12 mouse cellular contexts compared by ENCODE assay signal in genomic region chr4:132624034-132624657, GRCm38 (mm10). TPM values are rescaled to one million over a fixed set of nuclear protein-coding genes. Genes with fewer than 3 reads are reported as not detected.
DNase-seq lines count a peak whose midpoint lies in the region; ATAC-seq lines count a peak whose summit lies in the region.
"Had no signal": no experiment of that assay in that cellular context is flagged by ENCODE, and none has a peak within 500 bp of the region (broad histone marks: within the 10 kb centered on the region; RNA-seq: fewer than 3 reads in every experiment).

No protein-coding gene starts in this region.

- peak overlapping the region; percentile 89 for H3K27ac ChIP-seq in heart, embryonic 11.5 days (ENCODE audit: low read depth, low read length)
- H3K27ac ChIP-seq in intestine, embryonic 15.5 days: no peak overlapping the region
- H3K27ac ChIP-seq: limb, embryonic 12.5 days had no signal

- DNase-seq in heart, adult 9 months (ENCODE audit: low spot score in 2 of 2): no peak
- DNase-seq in MN1 (ENCODE audit: low spot score): peak; percentile 55
- DNase-seq in embryo, embryonic 11.5 days (ENCODE audit: low read depth, low spot score): peak; percentile 5
- no peak for DNase-seq in left cerebral cortex, postnatal 4 days
- no peak for DNase-seq in kidney, postnatal 36 days
- DNase-seq: cerebellum, postnatal 36 days; gastrocnemius, postnatal 36 days; right cerebral cortex, postnatal 25 days had no signal

- intact Hi-C loops in left cerebral cortex, postnatal 4 days (cut with DNase I): no loop called here

- no peak overlapping the region for H3K4me2 ChIP-seq in heart, embryonic 11.5 days
- no peak overlapping the region for H3K4me2 ChIP-seq in intestine, embryonic 15.5 days (replicated peaks)
- H3K4me2 ChIP-seq: limb, embryonic 12.5 days had no signal

- H3K4me1 ChIP-seq in heart, embryonic 11.5 days (ENCODE audit: control insufficient read depth, insufficient read depth, low read length): no peaks in the 10 kb centered on the region
- no peaks in the 10 kb centered on the region for H3K4me1 ChIP-seq in intestine, embryonic 15.5 days (replicated peaks)
- H3K4me1 ChIP-seq: limb, embryonic 12.5 days had no signal

- H3K9me3 ChIP-seq in heart, embryonic 11.5 days (replicated peaks; ENCODE audit: control insufficient read depth, low read length): no peaks in the 10 kb centered on the region
- H3K9me3 ChIP-seq in intestine, embryonic 15.5 days: no peaks in the 10 kb centered on the region
- H3K9me3 ChIP-seq: limb, embryonic 12.5 days had no signal

- no peaks in the 10 kb centered on the region for H3K27me3 ChIP-seq in heart, embryonic 11.5 days (ENCODE audit: control insufficient read depth, insufficient read depth, low read length)
- H3K27me3 ChIP-seq in intestine, embryonic 15.5 days (replicated peaks): no peaks in the 10 kb centered on the region
- H3K27me3 ChIP-seq: limb, embryonic 12.5 days had no signal

- peak; percentile 80 for ATAC-seq in heart, embryonic 11.5 days (replicated peaks; ENCODE audit: insufficient number of reproducible peaks, low FRiP score, low TSS enrichment)
- ATAC-seq in megakaryocyte-erythroid progenitor cell, adult 5-6 weeks (replicated peaks; ENCODE audit: low FRiP score, low TSS enrichment, poor library complexity, severe bottlenecking): peak; percentile 81
- no peak for ATAC-seq in intestine, embryonic 15.5 days

- H3K9ac ChIP-seq in heart, embryonic 11.5 days (ENCODE audit: low read depth, low read length): no peak overlapping the region
- H3K9ac ChIP-seq in intestine, embryonic 15.5 days: no peak overlapping the region
- H3K9ac ChIP-seq: limb, embryonic 12.5 days had no signal

- H3K36me3 ChIP-seq in heart, embryonic 11.5 days (ENCODE audit: control insufficient read depth, insufficient read depth, low read length): no peaks in the 10 kb centered on the region
- H3K36me3 ChIP-seq in intestine, embryonic 15.5 days: no peaks in the 10 kb centered on the region
- H3K36me3 ChIP-seq: limb, embryonic 12.5 days had no signal

- no peak overlapping the region for H3K4me3 ChIP-seq in heart, embryonic 11.5 days (ENCODE audit: low read depth, low read length)
- H3K4me3 ChIP-seq in intestine, embryonic 15.5 days (replicated peaks): no peak overlapping the region
- H3K4me3 ChIP-seq: limb, embryonic 12.5 days had no signal

- WGBS in heart, embryonic 11.5 days (ENCODE audit: insufficient replicate concordance): 69% methylated on average over 5 of the region's 5 CpGs
- WGBS in intestine, embryonic 15.5 days: 86% methylated on average over 5 of the region's 5 CpGs

RNA-seq across cellular contexts. Expression of gene Eya3, which starts 14.6 kb away (rescaled TPM):
- 21.5 and 24.4 TPM in 2 replicates for polyA plus RNA-seq in heart, embryonic 11.5 days (2014; fragmentation: Nextera tagmentation; extraction: Ambion mirVana)
- total RNA-seq in megakaryocyte-erythroid progenitor cell, adult 5-6 weeks (2014; fragmentation: Nextera tagmentation): 34.3 and 35.4 TPM in 2 replicates
- 22.3 and 25.2 TPM in 2 replicates for total RNA-seq in megakaryocyte-erythroid progenitor cell, adult 5-6 weeks (2017)
- total RNA-seq in left cerebral cortex, postnatal 4 days (2021): 10 to 100 TPM; 24.5 to 25.7 TPM
- polyA plus RNA-seq in intestine, embryonic 15.5 days (2015; fragmentation: Nextera tagmentation; extraction: Ambion mirVana): 23.0 and 25.4 TPM in 2 replicates

Comparison
In these comparisons a context has a peak if more than half of its experiments do, and no peak if none do; other contexts are left out.
1. DNase-seq: peak in MN1 (single experiment) and embryo, embryonic 11.5 days (single experiment); none in heart, adult 9 months (0 of 2), left cerebral cortex, postnatal 4 days (single experiment) and kidney, postnatal 36 days (0 of 2).